Mouse (Mus musculus): ENCODE measurements around the gene Col4a2.
A peak's percentile ranks its signal among the peaks of the same experiment; 100 is the strongest.

Gene Col4a2

DNA sequence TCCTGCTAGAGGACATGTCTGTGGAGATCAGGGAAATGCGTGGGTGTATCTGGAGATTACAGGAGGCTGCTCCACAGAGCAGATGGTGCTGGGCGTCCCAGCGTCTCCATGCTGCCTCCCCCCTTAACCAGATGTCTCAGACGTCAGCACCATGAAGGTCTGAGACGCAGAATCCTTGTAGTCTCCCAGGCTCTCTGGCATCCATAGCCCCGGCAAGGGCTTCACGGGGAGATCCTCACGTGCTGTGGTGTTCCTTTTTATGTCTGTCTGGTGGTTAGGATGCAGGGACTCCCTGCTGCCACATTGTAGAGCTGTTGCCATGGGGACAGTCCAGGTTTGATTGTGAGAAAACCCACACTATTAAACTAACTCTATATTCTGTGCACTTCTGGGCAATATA lies 101.7 kb downstream of the Col4a2 start:
- DNase-seq (ENCODE audit: low spot score in 2 of 2) = no peak

DNA sequence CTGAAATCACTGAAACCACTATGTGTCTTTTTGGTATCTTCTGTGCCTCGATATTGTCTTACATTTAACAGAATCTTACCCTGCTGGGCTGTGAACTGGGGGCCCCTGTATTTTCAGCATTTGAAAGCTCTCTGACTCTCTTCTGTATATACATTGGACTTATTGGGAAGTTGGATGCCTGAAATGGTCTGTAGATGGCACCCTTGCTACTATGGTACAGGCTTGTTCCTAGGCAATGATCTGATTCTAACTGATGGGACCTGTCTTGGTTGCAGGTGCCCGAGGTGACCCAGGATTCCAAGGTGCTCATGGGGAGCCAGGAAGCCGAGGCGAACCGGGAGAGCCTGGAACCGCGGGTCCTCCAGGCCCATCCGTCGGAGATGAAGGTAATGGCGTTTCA lies 102.5 kb downstream of the Col4a2 start:
- no peak for DNase-seq (ENCODE audit: low spot score in 2 of 2)

DNA sequence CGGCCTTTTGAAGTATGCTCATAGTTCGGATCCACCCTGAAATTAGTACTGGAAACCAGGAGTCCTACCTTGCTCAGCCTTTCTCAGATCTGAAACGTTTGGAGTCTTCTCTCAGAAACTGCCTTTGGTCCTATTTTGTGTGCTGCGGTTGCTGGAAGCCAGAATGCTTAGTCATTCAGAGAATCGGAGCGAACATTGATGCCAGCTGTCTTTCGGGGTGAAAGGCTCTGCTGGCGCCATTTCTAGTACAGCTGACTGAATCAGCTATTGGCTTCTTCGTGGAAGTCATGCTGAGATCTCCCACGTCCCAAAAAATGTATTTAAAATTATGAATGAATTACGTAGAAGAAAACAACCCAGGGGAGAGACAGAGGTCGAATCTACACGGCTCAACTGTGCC lies 105.2 kb downstream of the Col4a2 start:
- no peak for DNase-seq (ENCODE audit: low spot score in 2 of 2)

GRCm38 (mm10) chr8:11419232-11419631 lies 106.6 kb downstream of the Col4a2 start:
- no peak for DNase-seq (ENCODE audit: low spot score in 2 of 2)

- DNase-seq (ENCODE audit: low spot score in 2 of 2) = peak in 1 of 2 experiments; percentile 30
Observed at GRCm38 (mm10) chr8:11419645-11420044, 107.0 kb downstream of the Col4a2 start.

DNA sequence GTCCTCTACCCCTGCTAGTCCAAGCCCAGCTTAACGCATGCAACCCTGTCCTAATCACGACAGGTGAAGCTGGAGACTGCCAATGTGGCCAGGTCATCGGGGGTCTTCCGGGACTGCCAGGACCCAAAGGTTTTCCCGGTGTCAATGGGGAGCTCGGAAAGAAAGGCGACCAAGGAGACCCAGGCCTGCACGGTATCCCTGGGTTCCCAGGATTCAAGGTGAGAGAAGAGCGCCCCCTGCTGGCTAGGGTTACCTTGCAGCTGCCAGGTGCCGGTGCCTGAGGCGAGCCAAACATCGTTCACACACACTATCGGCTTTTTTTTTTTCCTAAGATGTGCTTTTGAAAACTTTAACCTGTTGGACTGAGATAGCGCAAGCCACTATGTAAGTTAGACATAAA lies 108.5 kb downstream of the Col4a2 start:
- DNase-seq (ENCODE audit: low spot score in 2 of 2) = peak in 1 of 2 experiments; percentile 13

DNA sequence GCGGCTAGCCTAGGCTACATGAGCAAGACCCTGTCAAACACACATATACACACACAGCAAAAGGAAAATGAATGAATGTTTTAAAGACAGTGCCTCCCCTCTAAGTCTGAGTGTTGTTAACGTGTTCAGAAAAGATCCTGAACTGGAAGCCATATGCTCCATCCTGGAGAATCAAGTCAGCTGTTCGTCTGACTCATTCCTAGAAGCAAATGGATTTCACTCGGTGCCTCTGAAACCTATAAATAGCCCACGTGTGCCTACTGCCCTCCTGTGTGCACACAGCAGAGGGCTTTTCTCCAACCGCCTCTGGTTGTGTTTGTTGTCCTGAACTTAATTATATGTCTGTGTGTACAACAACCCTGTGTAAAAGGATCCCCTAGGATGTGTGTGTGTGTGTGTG lies 109.4 kb downstream of the Col4a2 start:
- no peak for DNase-seq (ENCODE audit: low spot score in 2 of 2)

GRCm38 (mm10) chr8:11423091-11423490 lies 110.5 kb downstream of the Col4a2 start:
- no peak for DNase-seq (ENCODE audit: low spot score in 2 of 2)

DNA sequence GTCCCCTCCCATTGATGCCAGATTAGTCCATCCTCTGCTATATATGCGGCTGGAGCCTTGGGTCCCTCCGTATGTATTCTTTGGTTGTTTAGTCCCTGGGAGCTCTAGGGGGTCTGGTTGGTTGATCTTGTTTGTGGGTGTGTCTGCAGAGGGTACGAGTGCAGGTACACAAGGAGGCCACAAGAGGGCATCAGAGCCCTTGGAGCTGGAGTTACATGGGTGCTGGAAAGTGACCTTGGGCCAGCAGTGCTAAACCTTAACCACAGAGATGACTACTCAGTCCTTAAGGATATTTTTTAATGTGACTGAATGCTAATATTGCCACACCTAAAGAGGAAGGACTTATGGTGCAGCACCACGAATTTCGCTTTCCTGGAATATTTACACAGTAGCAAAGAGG lies 118.1 kb downstream of the Col4a2 start:
- DNase-seq (ENCODE audit: low spot score in 2 of 2) = no peak

- no peak for DNase-seq (ENCODE audit: low spot score in 2 of 2)
Observed at GRCm38 (mm10) chr8:11437862-11438261, 125.3 kb downstream of the Col4a2 start.

- DNase-seq (ENCODE audit: low spot score in 2 of 2) = no peak
Observed at GRCm38 (mm10) chr8:11441291-11441690, 128.7 kb downstream of the Col4a2 start.

GRCm38 (mm10) chr8:11443611-11444010 lies 131.0 kb downstream of the Col4a2 start:
- DNase-seq (ENCODE audit: low spot score in 2 of 2) = no peak

DNA sequence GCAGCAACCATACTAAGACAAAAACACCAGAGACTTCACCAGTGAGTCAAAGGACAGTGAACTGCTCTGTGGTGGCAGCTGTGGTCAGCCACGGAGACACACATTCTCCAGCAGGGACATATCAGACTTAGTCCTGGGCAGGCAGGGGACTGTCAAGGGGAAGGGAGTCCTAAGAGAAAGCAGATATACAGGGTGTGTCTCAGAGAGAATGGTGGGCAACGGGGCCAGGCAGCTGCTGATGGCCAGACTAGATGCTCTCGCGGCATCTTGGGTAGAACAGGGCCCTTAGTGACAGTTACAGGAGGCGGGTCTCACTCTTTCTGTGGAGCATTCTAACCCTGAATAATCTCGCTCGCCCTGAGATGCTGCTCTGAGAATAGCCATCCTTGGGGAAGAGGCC lies 131.6 kb downstream of the Col4a2 start:
- DNase-seq (ENCODE audit: low spot score in 2 of 2) = no peak

GRCm38 (mm10) chr8:11445790-11446189 lies 133.2 kb downstream of the Col4a2 start:
- DNase-seq (ENCODE audit: low spot score in 2 of 2) = no peak

DNA sequence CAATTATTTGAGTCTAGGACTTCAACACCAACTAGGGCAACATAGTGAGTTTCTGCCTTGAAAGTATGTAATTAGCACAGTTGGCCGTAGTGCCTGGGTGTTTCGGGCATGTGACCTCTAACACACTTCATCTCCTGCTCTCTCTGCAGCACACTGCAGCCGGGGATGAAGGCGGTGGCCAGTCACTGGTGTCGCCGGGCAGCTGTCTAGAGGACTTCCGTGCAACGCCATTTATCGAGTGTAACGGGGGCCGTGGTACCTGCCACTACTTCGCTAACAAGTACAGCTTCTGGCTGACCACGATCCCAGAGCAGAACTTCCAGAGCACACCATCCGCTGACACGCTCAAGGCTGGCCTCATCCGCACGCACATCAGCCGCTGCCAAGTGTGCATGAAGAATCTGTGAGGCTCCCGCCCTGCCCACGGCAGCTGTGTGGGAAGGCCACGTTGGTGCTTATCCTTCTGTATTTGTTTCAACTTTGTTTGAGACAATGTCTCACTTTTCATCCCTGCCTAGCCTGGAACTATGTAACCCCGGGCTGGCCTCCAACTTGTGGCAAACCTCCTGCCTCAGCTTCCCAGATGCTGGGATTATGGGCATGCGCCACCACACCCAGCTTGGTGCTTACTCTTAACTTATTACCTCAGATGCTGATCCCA lies 135.4 kb downstream of the Col4a2 start:
- no peak for DNase-seq (ENCODE audit: low spot score in 2 of 2)

GRCm38 (mm10) chr8:11450184-11451113 lies 137.8 kb downstream of the Col4a2 start:
- no peak for DNase-seq (ENCODE audit: low spot score in 2 of 2)

GRCm38 (mm10) chr8:11452152-11452551 lies 139.5 kb downstream of the Col4a2 start:
- no peak for DNase-seq (ENCODE audit: low spot score in 2 of 2)

GRCm38 (mm10) chr8:11452559-11452958 lies 140.0 kb downstream of the Col4a2 start:
- no peak for DNase-seq (ENCODE audit: low spot score in 2 of 2)

DNA sequence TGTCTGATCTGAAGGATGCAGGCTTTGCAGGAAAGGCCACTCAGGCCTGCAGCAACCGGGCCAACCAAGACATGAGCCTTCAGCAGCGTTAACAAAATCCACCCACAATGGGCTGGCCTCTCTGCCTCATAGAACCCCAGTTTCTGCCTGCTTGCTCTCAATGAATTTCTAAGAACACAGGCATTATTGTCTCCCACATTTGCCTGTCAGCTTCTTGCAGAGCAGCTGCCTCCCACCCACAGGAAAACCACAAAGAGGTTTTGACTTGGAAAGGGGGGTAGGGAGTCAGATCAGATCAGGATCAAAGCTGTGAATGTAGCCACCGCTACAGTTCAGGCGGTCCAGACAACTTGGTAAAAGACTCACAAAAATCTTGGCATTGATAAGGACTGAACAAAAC lies 140.4 kb downstream of the Col4a2 start:
- DNase-seq (ENCODE audit: low spot score in 2 of 2) = no peak

DNA sequence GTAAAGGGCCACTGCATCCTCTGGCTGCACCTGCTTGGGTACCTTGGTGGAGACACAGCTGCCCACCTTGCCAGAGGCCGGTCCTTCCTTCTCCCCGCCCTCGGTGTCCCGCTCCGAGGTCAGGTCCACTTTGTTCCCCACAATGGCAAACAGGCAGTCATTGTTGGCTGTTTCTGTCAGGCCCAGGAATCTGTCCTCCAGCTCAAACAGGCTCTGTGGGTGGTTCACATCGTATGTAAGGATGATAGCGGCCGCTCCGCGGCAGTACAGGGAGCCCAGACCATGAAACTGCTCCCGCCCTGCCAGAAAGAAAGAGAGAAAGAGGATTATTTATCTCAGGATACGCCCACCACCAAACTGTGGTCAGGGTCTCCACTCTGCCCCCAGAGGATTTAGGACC lies 141.6 kb downstream of the Col4a2 start:
- DNase-seq (ENCODE audit: low spot score in 2 of 2) = no peak

- no peak for DNase-seq (ENCODE audit: low spot score in 2 of 2)
Observed at GRCm38 (mm10) chr8:11457278-11457677, 144.7 kb downstream of the Col4a2 start.

GRCm38 (mm10) chr8:11457981-11458836 lies 145.6 kb downstream of the Col4a2 start:
- DNase-seq (ENCODE audit: low spot score in 2 of 2) = no peak

Data from spleen, postnatal 14 days (tissue).